Mouse (Mus musculus): Measurements from ENCODE around the gene Arl8a.

Arl8a gene

GRCm38 (mm10) chr1:135142452-135142851, 4.2 kb upstream of the Arl8a start:
- TF ChIP-seq CTCF (conservative IDR thresholded peaks at IDR 0.05; ENCODE audit: low read length): no peak
- no peak for TF ChIP-seq NANOG (IDR thresholded peaks at IDR 0.05; ENCODE audit: borderline replicate concordance, low read length)
- no peak for TF ChIP-seq POU5F1 (IDR thresholded peaks at IDR 0.05; ENCODE audit: borderline replicate concordance, low read length)
- Histone ChIP-seq H3K36me3 (ENCODE audit: insufficient read depth, low read length) (peaks cover 5% of the 10 kb centered on the region; the same call in 1 of the 2 replicates), H3K4me3 (replicated peaks; ENCODE audit: low read length) (no peak overlapping the region), H3K9me3 (ENCODE audit: low read length) (no peaks in the 10 kb centered on the region), H3K27me3 (ENCODE audit: insufficient read depth, low read length) (peaks cover 40% of the 10 kb centered on the region), H3K4me1 (replicated peaks; ENCODE audit: low read depth, low read length) (peaks cover 20% of the 10 kb centered on the region)

GRCm38 (mm10) chr1:135143940-135144339, 2.7 kb upstream of the Arl8a start:
- Histone ChIP-seq H3K4me3 (replicated peaks; ENCODE audit: low read length) (no peak overlapping the region), H3K4me1 (replicated peaks; ENCODE audit: low read depth, low read length) (peaks cover 30% of the 10 kb centered on the region), H3K36me3 (ENCODE audit: insufficient read depth, low read length) (peaks cover 6% of the 10 kb centered on the region; the same call in 1 of the 2 replicates), H3K9me3 (ENCODE audit: low read length) (no peaks in the 10 kb centered on the region), H3K27me3 (ENCODE audit: insufficient read depth, low read length) (peaks cover 40% of the 10 kb centered on the region)
- TF ChIP-seq POU5F1 (IDR thresholded peaks at IDR 0.05; ENCODE audit: borderline replicate concordance, low read length) (no peak), CTCF (conservative IDR thresholded peaks at IDR 0.05; ENCODE audit: low read length) (no peak), NANOG (IDR thresholded peaks at IDR 0.05; ENCODE audit: borderline replicate concordance, low read length) (no peak)

- Histone ChIP-seq H3K36me3 (ENCODE audit: insufficient read depth, low read length) (peaks cover 17% of the 10 kb centered on the region), H3K9me3 (ENCODE audit: low read length) (no peaks in the 10 kb centered on the region), H3K4me3 (replicated peaks; ENCODE audit: low read length) (peak overlapping the region; percentile 96), H3K4me1 (replicated peaks; ENCODE audit: low read depth, low read length) (peaks cover 25% of the 10 kb centered on the region), H3K27me3 (ENCODE audit: insufficient read depth, low read length) (peaks cover 38% of the 10 kb centered on the region)
- no peak for TF ChIP-seq NANOG (IDR thresholded peaks at IDR 0.05; ENCODE audit: borderline replicate concordance, low read length)
- no peak for TF ChIP-seq CTCF (conservative IDR thresholded peaks at IDR 0.05; ENCODE audit: low read length)
- no peak for TF ChIP-seq POU5F1 (IDR thresholded peaks at IDR 0.05; ENCODE audit: borderline replicate concordance, low read length)
These were observed 500 bp downstream of the Arl8a start for GRCm38 (mm10) chr1:135146946-135147701.

- peaks cover 23% of the 10 kb centered on the region for H3K36me3 ChIP-seq (ENCODE audit: insufficient read depth, low read length)
- TF ChIP-seq CTCF (conservative IDR thresholded peaks at IDR 0.05; ENCODE audit: low read length) (no peak), POU5F1 (IDR thresholded peaks at IDR 0.05; ENCODE audit: borderline replicate concordance, low read length) (no peak), NANOG (IDR thresholded peaks at IDR 0.05; ENCODE audit: borderline replicate concordance, low read length) (no peak)
- H3K4me3 ChIP-seq (replicated peaks; ENCODE audit: low read length): peak overlapping the region; percentile 96
- H3K9me3 ChIP-seq (ENCODE audit: low read length): no peaks in the 10 kb centered on the region
- H3K27me3 ChIP-seq (ENCODE audit: insufficient read depth, low read length): peaks cover 36% of the 10 kb centered on the region
- peaks cover 29% of the 10 kb centered on the region for H3K4me1 ChIP-seq (replicated peaks; ENCODE audit: low read depth, low read length)
These were observed 1.1 kb downstream of the Arl8a start for GRCm38 (mm10) chr1:135147702-135148058.

GRCm38 (mm10) chr1:135148476-135148875, 1.9 kb downstream of the Arl8a start:
- Histone ChIP-seq H3K9me3 (ENCODE audit: low read length) (no peaks in the 10 kb centered on the region), H3K36me3 (ENCODE audit: insufficient read depth, low read length) (peaks cover 23% of the 10 kb centered on the region), H3K4me3 (replicated peaks; ENCODE audit: low read length) (peak overlapping the region; percentile 96), H3K4me1 (replicated peaks; ENCODE audit: low read depth, low read length) (peaks cover 30% of the 10 kb centered on the region), H3K27me3 (ENCODE audit: insufficient read depth, low read length) (peaks cover 28% of the 10 kb centered on the region)
- TF ChIP-seq NANOG (IDR thresholded peaks at IDR 0.05; ENCODE audit: borderline replicate concordance, low read length) (no peak), POU5F1 (IDR thresholded peaks at IDR 0.05; ENCODE audit: borderline replicate concordance, low read length) (no peak), CTCF (conservative IDR thresholded peaks at IDR 0.05; ENCODE audit: low read length) (no peak)

GRCm38 (mm10) chr1:135148996-135149395, 2.4 kb downstream of the Arl8a start:
- Histone ChIP-seq H3K27me3 (ENCODE audit: insufficient read depth, low read length) (peaks cover 23% of the 10 kb centered on the region), H3K4me1 (replicated peaks; ENCODE audit: low read depth, low read length) (peaks cover 35% of the 10 kb centered on the region), H3K9me3 (ENCODE audit: low read length) (no peaks in the 10 kb centered on the region), H3K36me3 (ENCODE audit: insufficient read depth, low read length) (peaks cover 20% of the 10 kb centered on the region), H3K4me3 (replicated peaks; ENCODE audit: low read length) (no peak overlapping the region)
- TF ChIP-seq POU5F1 (IDR thresholded peaks at IDR 0.05; ENCODE audit: borderline replicate concordance, low read length): no peak
- no peak for TF ChIP-seq CTCF (conservative IDR thresholded peaks at IDR 0.05; ENCODE audit: low read length)
- TF ChIP-seq NANOG (IDR thresholded peaks at IDR 0.05; ENCODE audit: borderline replicate concordance, low read length): no peak

GRCm38 (mm10) chr1:135154011-135154410, 7.4 kb downstream of the Arl8a start:
- H3K36me3 ChIP-seq (ENCODE audit: insufficient read depth, low read length): peaks cover 39% of the 10 kb centered on the region
- H3K27me3 ChIP-seq (ENCODE audit: insufficient read depth, low read length): 0 out of 2 replicates have a peak, but pooled peaks cover 3% of the 10 kb centered on the region
- H3K4me3 ChIP-seq (replicated peaks; ENCODE audit: low read length): peak overlapping the region; percentile 56
- H3K4me1 ChIP-seq (replicated peaks; ENCODE audit: low read depth, low read length): peaks cover 39% of the 10 kb centered on the region
- H3K9me3 ChIP-seq (ENCODE audit: low read length): no peaks in the 10 kb centered on the region
- TF ChIP-seq POU5F1 (IDR thresholded peaks at IDR 0.05; ENCODE audit: borderline replicate concordance, low read length): no peak
- no peak for TF ChIP-seq CTCF (conservative IDR thresholded peaks at IDR 0.05; ENCODE audit: low read length)
- TF ChIP-seq NANOG (IDR thresholded peaks at IDR 0.05; ENCODE audit: borderline replicate concordance, low read length): no peak

- peaks cover 37% of the 10 kb centered on the region for H3K36me3 ChIP-seq (ENCODE audit: insufficient read depth, low read length)
- H3K4me3 ChIP-seq (replicated peaks; ENCODE audit: low read length): peak overlapping the region; percentile 65
- TF ChIP-seq NANOG (IDR thresholded peaks at IDR 0.05; ENCODE audit: borderline replicate concordance, low read length) (0 out of 2 replicates have a peak, but pooled peaks have one; percentile 4), POU5F1 (IDR thresholded peaks at IDR 0.05; ENCODE audit: borderline replicate concordance, low read length) (no peak), CTCF (conservative IDR thresholded peaks at IDR 0.05; ENCODE audit: low read length) (peak; percentile 89)
- H3K4me1 ChIP-seq (replicated peaks; ENCODE audit: low read depth, low read length): peaks cover 42% of the 10 kb centered on the region
- no peaks in the 10 kb centered on the region for H3K9me3 ChIP-seq (ENCODE audit: low read length)
- H3K27me3 ChIP-seq (ENCODE audit: insufficient read depth, low read length): peaks cover 4% of the 10 kb centered on the region; the same call in 1 of the 2 replicates
These were observed 7.9 kb downstream of the Arl8a start for GRCm38 (mm10) chr1:135154411-135154959.

Data from E14TG2a.4 (cell line).